Mouse (Mus musculus): ENCODE results near the gene Kcmf1. TPM values are rescaled to one million over a fixed set of nuclear protein-coding genes. Genes with fewer than 3 reads are reported as not detected.

Kcmf1 gene
- 49.8 and 52.0 TPM in 2 replicates for polyA plus RNA-seq (2014; fragmentation: Nextera tagmentation; extraction: Ambion mirVana)

- Histone ChIP-seq H3K4me1 (ENCODE audit: control insufficient read depth, insufficient read depth, low read length) (peaks cover 16% of the 10 kb centered on the region; the same call in 1 of the 2 replicates), H3K36me3 (ENCODE audit: control insufficient read depth, insufficient read depth, low read length) (peaks cover 5% of the 10 kb centered on the region; the same call in 1 of the 2 replicates), H3K4me3 (ENCODE audit: low read depth, low read length) (peak within 1 kb of the TSS; percentile 89), H3K27me3 (ENCODE audit: control insufficient read depth, insufficient read depth, low read length) (no peaks in the 10 kb centered on the region), H3K27ac (replicated peaks; ENCODE audit: low read depth, low read length) (peak within 1 kb of the TSS; percentile 99), H3K9me3 (ENCODE audit: control insufficient read depth, low read length) (no peaks in the 10 kb centered on the region), H3K9ac (ENCODE audit: low read length) (peak within 1 kb of the TSS; percentile 100), H3K4me2 (ENCODE audit: low read depth, severe bottlenecking) (peak within 1 kb of the TSS; percentile 65)
- under 1% methylated on average over 81 of the region's 113 CpGs for WGBS
- ATAC-seq (ENCODE audit: insufficient number of reproducible peaks, low FRiP score, low TSS enrichment, low read depth) (peak; percentile 74), DNase-seq (ENCODE audit: low spot score) (peak; percentile 77)
Observed at GRCm38 (mm10) chr6:72899781-72900681, at the start of gene Kcmf1. Gene Kcmf1, minus strand, starts transcription at chr6:72899979.

GRCm38 (mm10) chr6:72949161-72949756, 49.5 kb upstream of the Kcmf1 start:
- no peaks in the 10 kb centered on the region for H3K27me3 ChIP-seq (ENCODE audit: control insufficient read depth, insufficient read depth, low read length)
- H3K4me3 ChIP-seq (ENCODE audit: low read depth, low read length): no peak overlapping the region
- H3K27ac ChIP-seq (replicated peaks; ENCODE audit: low read depth, low read length): no peak overlapping the region
- ATAC-seq (ENCODE audit: insufficient number of reproducible peaks, low FRiP score, low TSS enrichment, low read depth) (no peak), DNase-seq (ENCODE audit: low spot score) (no peak)
- H3K9me3 ChIP-seq (ENCODE audit: control insufficient read depth, low read length): no peaks in the 10 kb centered on the region
- no peak overlapping the region for H3K4me2 ChIP-seq (ENCODE audit: low read depth, severe bottlenecking)
- no peaks in the 10 kb centered on the region for H3K36me3 ChIP-seq (ENCODE audit: control insufficient read depth, insufficient read depth, low read length)
- H3K4me1 ChIP-seq (ENCODE audit: control insufficient read depth, insufficient read depth, low read length): no peaks in the 10 kb centered on the region
- no peak overlapping the region for H3K9ac ChIP-seq (ENCODE audit: low read length)
- whole genome bisulfite sequencing: 85% methylated on average over 9 of the region's 9 CpGs

- Histone ChIP-seq H3K4me2 (ENCODE audit: low read depth, severe bottlenecking) (no peak overlapping the region), H3K27ac (replicated peaks; ENCODE audit: low read depth, low read length) (no peak overlapping the region), H3K9ac (ENCODE audit: low read length) (no peak overlapping the region), H3K36me3 (ENCODE audit: control insufficient read depth, insufficient read depth, low read length) (no peaks in the 10 kb centered on the region), H3K4me3 (ENCODE audit: low read depth, low read length) (no peak overlapping the region), H3K9me3 (ENCODE audit: control insufficient read depth, low read length) (no peaks in the 10 kb centered on the region), H3K27me3 (ENCODE audit: control insufficient read depth, insufficient read depth, low read length) (no peaks in the 10 kb centered on the region), H3K4me1 (ENCODE audit: control insufficient read depth, insufficient read depth, low read length) (no peaks in the 10 kb centered on the region)
- DNase-seq (ENCODE audit: low spot score): no peak
- 89% methylated on average over 3 of the region's 3 CpGs for WGBS
- ATAC-seq (ENCODE audit: insufficient number of reproducible peaks, low FRiP score, low TSS enrichment, low read depth): no peak
Observed at GRCm38 (mm10) chr6:72948392-72948791, 48.6 kb upstream of the Kcmf1 start.

GRCm38 (mm10) chr6:72947960-72948359, 48.2 kb upstream of the Kcmf1 start:
- Histone ChIP-seq H3K4me3 (ENCODE audit: low read depth, low read length) (no peak overlapping the region), H3K36me3 (ENCODE audit: control insufficient read depth, insufficient read depth, low read length) (no peaks in the 10 kb centered on the region), H3K4me1 (ENCODE audit: control insufficient read depth, insufficient read depth, low read length) (no peaks in the 10 kb centered on the region), H3K9me3 (ENCODE audit: control insufficient read depth, low read length) (no peaks in the 10 kb centered on the region), H3K9ac (ENCODE audit: low read length) (no peak overlapping the region), H3K27ac (replicated peaks; ENCODE audit: low read depth, low read length) (no peak overlapping the region), H3K27me3 (ENCODE audit: control insufficient read depth, insufficient read depth, low read length) (no peaks in the 10 kb centered on the region), H3K4me2 (ENCODE audit: low read depth, severe bottlenecking) (no peak overlapping the region)
- 65% methylated on average over 6 of the region's 6 CpGs for WGBS
- DNase-seq (ENCODE audit: low spot score) (no peak), ATAC-seq (ENCODE audit: insufficient number of reproducible peaks, low FRiP score, low TSS enrichment, low read depth) (no peak)

GRCm38 (mm10) chr6:72940493-72940892, 40.7 kb upstream of the Kcmf1 start:
- no peak overlapping the region for H3K27ac ChIP-seq (replicated peaks; ENCODE audit: low read depth, low read length)
- peak; percentile 79 for DNase-seq (ENCODE audit: low spot score)
- no peaks in the 10 kb centered on the region for H3K27me3 ChIP-seq (ENCODE audit: control insufficient read depth, insufficient read depth, low read length)
- no peak overlapping the region for H3K4me3 ChIP-seq (ENCODE audit: low read depth, low read length)
- WGBS: 9% methylated on average over 3 of the region's 3 CpGs
- no peaks in the 10 kb centered on the region for H3K4me1 ChIP-seq (ENCODE audit: control insufficient read depth, insufficient read depth, low read length)
- H3K4me2 ChIP-seq (ENCODE audit: low read depth, severe bottlenecking): no peak overlapping the region
- H3K9ac ChIP-seq (ENCODE audit: low read length): no peak overlapping the region
- H3K9me3 ChIP-seq (ENCODE audit: control insufficient read depth, low read length): no peaks in the 10 kb centered on the region
- no peak for ATAC-seq (ENCODE audit: insufficient number of reproducible peaks, low FRiP score, low TSS enrichment, low read depth)
- no peaks in the 10 kb centered on the region for H3K36me3 ChIP-seq (ENCODE audit: control insufficient read depth, insufficient read depth, low read length)

GRCm38 (mm10) chr6:72937859-72938258, 38.1 kb upstream of the Kcmf1 start:
- Histone ChIP-seq H3K4me3 (ENCODE audit: low read depth, low read length) (no peak overlapping the region), H3K36me3 (ENCODE audit: control insufficient read depth, insufficient read depth, low read length) (no peaks in the 10 kb centered on the region), H3K4me1 (ENCODE audit: control insufficient read depth, insufficient read depth, low read length) (no peaks in the 10 kb centered on the region), H3K4me2 (ENCODE audit: low read depth, severe bottlenecking) (no peak overlapping the region), H3K27me3 (ENCODE audit: control insufficient read depth, insufficient read depth, low read length) (no peaks in the 10 kb centered on the region), H3K9me3 (ENCODE audit: control insufficient read depth, low read length) (no peaks in the 10 kb centered on the region), H3K9ac (ENCODE audit: low read length) (no peak overlapping the region), H3K27ac (replicated peaks; ENCODE audit: low read depth, low read length) (no peak overlapping the region)
- DNase-seq (ENCODE audit: low spot score) (no peak), ATAC-seq (ENCODE audit: insufficient number of reproducible peaks, low FRiP score, low TSS enrichment, low read depth) (no peak)
- 69% methylated on average over 5 of the region's 5 CpGs for WGBS

- no peak for ATAC-seq (ENCODE audit: insufficient number of reproducible peaks, low FRiP score, low TSS enrichment, low read depth)
- 81% methylated on average over 3 of the region's 3 CpGs for WGBS
Observed at GRCm38 (mm10) chr6:72937430-72937829, 37.7 kb upstream of the Kcmf1 start.

GRCm38 (mm10) chr6:72932955-72933354, 33.2 kb upstream of the Kcmf1 start:
- WGBS: 79% methylated on average over 1 of the region's 1 CpGs

More at GRCm38 (mm10) chr6:72937430-72937829, 37.7 kb upstream of the Kcmf1 start:
- Histone ChIP-seq H3K4me1 (ENCODE audit: control insufficient read depth, insufficient read depth, low read length) (no peaks in the 10 kb centered on the region), H3K27ac (replicated peaks; ENCODE audit: low read depth, low read length) (no peak overlapping the region), H3K27me3 (ENCODE audit: control insufficient read depth, insufficient read depth, low read length) (no peaks in the 10 kb centered on the region), H3K9ac (ENCODE audit: low read length) (no peak overlapping the region), H3K36me3 (ENCODE audit: control insufficient read depth, insufficient read depth, low read length) (no peaks in the 10 kb centered on the region), H3K9me3 (ENCODE audit: control insufficient read depth, low read length) (no peaks in the 10 kb centered on the region), H3K4me3 (ENCODE audit: low read depth, low read length) (no peak overlapping the region), H3K4me2 (ENCODE audit: low read depth, severe bottlenecking) (no peak overlapping the region)
- DNase-seq (ENCODE audit: low spot score): no peak

More at GRCm38 (mm10) chr6:72932955-72933354, 33.2 kb upstream of the Kcmf1 start:
- Histone ChIP-seq H3K9ac (ENCODE audit: low read length) (no peak overlapping the region), H3K4me3 (ENCODE audit: low read depth, low read length) (no peak overlapping the region), H3K36me3 (ENCODE audit: control insufficient read depth, insufficient read depth, low read length) (no peaks in the 10 kb centered on the region), H3K4me1 (ENCODE audit: control insufficient read depth, insufficient read depth, low read length) (no peaks in the 10 kb centered on the region), H3K27ac (replicated peaks; ENCODE audit: low read depth, low read length) (no peak overlapping the region), H3K4me2 (ENCODE audit: low read depth, severe bottlenecking) (no peak overlapping the region), H3K9me3 (ENCODE audit: control insufficient read depth, low read length) (no peaks in the 10 kb centered on the region), H3K27me3 (ENCODE audit: control insufficient read depth, insufficient read depth, low read length) (no peaks in the 10 kb centered on the region)
- DNase-seq (ENCODE audit: low spot score) (no peak), ATAC-seq (ENCODE audit: insufficient number of reproducible peaks, low FRiP score, low TSS enrichment, low read depth) (no peak)

All from limb, embryonic 11.5 days (tissue).